Mouse (Mus musculus) mammary gland, adult 2 months (tissue): ENCODE results near the gene Gpam. TPM values are rescaled to one million over a fixed set of nuclear protein-coding genes. Genes with fewer than 3 reads are reported as not detected.

ENCODE experiments used
- polyA plus RNA-seq: library from polyadenylated mRNA; depleted of rRNA; stranded (reverse); fragments of >200 nt; gene quantifications from 2 replicates; pipeline ENCODE4 v1.2.3, GENCODE M21; 2012; ENCODE audit warnings: low replicate concordance; rRNA removed

Gene Gpam
- 126 and 218 TPM in 2 replicates for polyA plus RNA-seq

GRCm38 (mm10) chr19:55127072-55127718, at the start of gene Gpam:
Gene Gpam (minus strand): TSS chr19:55127238.

Other genes starting within 250 kb of the Gpam start
- gene Tectb, start 53.5 kb upstream of the Gpam start, polyA plus RNA-seq: 0.50 TPM in 1 of 2 replicates, not detected in the other
- 0.20 and 0.30 TPM in 2 replicates for gene Gucy2g, start 114.0 kb upstream of the Gpam start, polyA plus RNA-seq
- gene Acsl5, start 124.7 kb upstream of the Gpam start, polyA plus RNA-seq: 11.1 and 30.6 TPM in 2 replicates
- 6.6 and 15.3 TPM in 2 replicates for gene Zdhhc6, start 188.8 kb upstream of the Gpam start, polyA plus RNA-seq
- 12.6 and 14.3 TPM in 2 replicates for gene Vti1a, start 189.1 kb upstream of the Gpam start, polyA plus RNA-seq